Mouse (Mus musculus): ENCODE data around the gene Fahd1.

Fahd1 gene

GRCm38 (mm10) chr17:24885356-24886133 is 35.4 kb upstream of the Fahd1 start:
- no peak for DNase-seq

GRCm38 (mm10) chr17:24884391-24884790 is 34.2 kb upstream of the Fahd1 start:
- no peak for DNase-seq

- no peak for DNase-seq
These were observed 31.7 kb upstream of the Fahd1 start for GRCm38 (mm10) chr17:24881738-24882440.

- DNase-seq: no peak
These were observed 28.4 kb upstream of the Fahd1 start for GRCm38 (mm10) chr17:24878531-24878930.

- DNase-seq: peak; percentile 64 to 72
These were observed 27.9 kb upstream of the Fahd1 start for GRCm38 (mm10) chr17:24878117-24878397.

- no peak for DNase-seq
These were observed 27.4 kb upstream of the Fahd1 start for GRCm38 (mm10) chr17:24877336-24878116.

GRCm38 (mm10) chr17:24874989-24875388 is 24.8 kb upstream of the Fahd1 start:
- DNase-seq: no peak

GRCm38 (mm10) chr17:24874405-24874745 is 24.2 kb upstream of the Fahd1 start:
- DNase-seq: no peak

GRCm38 (mm10) chr17:24873695-24874404 is 23.7 kb upstream of the Fahd1 start:
- DNase-seq: no peak

GRCm38 (mm10) chr17:24867914-24868313 is 17.8 kb upstream of the Fahd1 start:
- DNase-seq: no peak

GRCm38 (mm10) chr17:24865776-24866175 is 15.6 kb upstream of the Fahd1 start, which contains the start of gene Igfals:
Igfals (plus strand) TSS chr17:24865997.
- DNase-seq: no peak

- no peak for DNase-seq
These were observed 11.6 kb upstream of the Fahd1 start for GRCm38 (mm10) chr17:24861785-24862184.

- DNase-seq: no peak
These were observed 9.9 kb upstream of the Fahd1 start for GRCm38 (mm10) chr17:24860076-24860475.

- no peak for DNase-seq
These were observed 8.8 kb upstream of the Fahd1 start for GRCm38 (mm10) chr17:24858967-24859366.

GRCm38 (mm10) chr17:24857831-24858470 is 7.8 kb upstream of the Fahd1 start:
- no peak for DNase-seq

GRCm38 (mm10) chr17:24856589-24856988 is 6.4 kb upstream of the Fahd1 start:
- no peak for DNase-seq

- DNase-seq: no peak
These were observed 5.8 kb upstream of the Fahd1 start for GRCm38 (mm10) chr17:24855838-24856464.

GRCm38 (mm10) chr17:24851381-24852125 is 1.4 kb upstream of the Fahd1 start:
- DNase-seq: no peak

GRCm38 (mm10) chr17:24850773-24851127 is 586 bp upstream of the Fahd1 start:
- DNase-seq: no peak

GRCm38 (mm10) chr17:24849733-24850064 is 465 bp downstream of the Fahd1 start:
- no peak for DNase-seq

GRCm38 (mm10) chr17:24848600-24849031 is 1.5 kb downstream of the Fahd1 start:
- no peak for DNase-seq

- no peak for DNase-seq
These were observed 2.8 kb downstream of the Fahd1 start for GRCm38 (mm10) chr17:24847386-24847785.
